Mouse (Mus musculus) liver, postnatal 0 days (tissue): Measurements from ENCODE around the gene Dhcr24. TPM values are rescaled to one million over a fixed set of nuclear protein-coding genes. Genes with fewer than 3 reads are reported as not detected.

Source experiments
- ATAC-seq: fragments of 200-750 bp; cut with Nextera tagmentation; 2 replicates; pipeline ENCODE4 v1.8.0; 2017; ENCODE audit warnings: mild to moderate bottlenecking, moderate library complexity
- DNase-seq: peaks from one replicate; pipeline ENCODE4 v3.0.0-alpha.2; 2016
- H3K27ac ChIP-seq: fragments of 300-500 bp; sonication (generic); 2 replicates; pipeline ENCODE4 v1.5.1; 2014; ENCODE audit warnings: antibody characterized with exemption, moderate library complexity, mild to moderate bottlenecking, low read depth
- H3K27me3 ChIP-seq: fragments of 300-500 bp; sonication (generic); 2 replicates; pipeline ENCODE4 v1.6.1; 2014; ENCODE audit warnings: low read length, control low read depth, mixed read lengths; ENCODE audit not compliant: insufficient read depth
- H3K36me3 ChIP-seq: fragments of 300-500 bp; sonication (generic); replicated peaks from 2 replicates; pipeline ENCODE4 v1.6.1; 2014; ENCODE audit warnings: mild to moderate bottlenecking, control low read depth, low read length, moderate library complexity, mixed read lengths; ENCODE audit not compliant: insufficient read depth
- H3K4me1 ChIP-seq: fragments of 300-500 bp; sonication (generic); 2 replicates; pipeline ENCODE4 v1.6.1; 2014; ENCODE audit warnings: antibody characterized with exemption, mild to moderate bottlenecking, control low read depth; ENCODE audit not compliant: insufficient read depth
- H3K4me2 ChIP-seq: fragments of 300-500 bp; sonication (generic); 2 replicates; pipeline ENCODE4 v1.6.1; 2014; ENCODE audit warnings: low read depth, mild to moderate bottlenecking, low read length, moderate library complexity, mixed read lengths
- H3K4me3 ChIP-seq: fragments of 300-500 bp; sonication (generic); 2 replicates; pipeline ENCODE4 v1.5.1; 2014; ENCODE audit warnings: low read depth, low read length
- H3K9ac ChIP-seq: fragments of 300-500 bp; sonication (generic); replicated peaks from 2 replicates; pipeline ENCODE4 v1.6.1; 2014; ENCODE audit warnings: mild to moderate bottlenecking, moderate library complexity
- H3K9me3 ChIP-seq: fragments of 300-500 bp; sonication (generic); 2 replicates; pipeline ENCODE4 v1.6.1; 2016; ENCODE audit warnings: mild to moderate bottlenecking, control low read depth, low read length, mixed read lengths
- CTCF ChIP-seq: sonication (generic); IDR thresholded peaks from 2 replicates; pipeline ENCODE4 v1.5.1; 2016; ENCODE audit warnings: antibody characterized with exemption, low read depth
- EP300 ChIP-seq: IDR thresholded peaks from 2 replicates; pipeline ENCODE4 v1.6.1; 2016; ENCODE audit warnings: antibody characterized with exemption, low read depth, mild to moderate bottlenecking
- WGBS: fragments of 180-500 bp; shearing (Covaris S2); extraction: QIAGEN DNeasy Blood & Tissue Kit; methylation state at CpG from one replicate; pipeline ENCODE4 v1.1.7; 2014; ENCODE audit not compliant: insufficient replicate concordance; 5-methylcytosine and 5-hydroxymethylcytosine counted together
- polyA plus RNA-seq: library from polyadenylated mRNA; unstranded; fragments of >200 nt; fragmentation: Nextera tagmentation; extraction: Ambion mirVana; gene quantifications from 2 replicates; pipeline ENCODE4 v1.2.1, GENCODE M21; 2015

The Dhcr24 gene
- polyA plus RNA-seq, 1 experiment from 2014 or later = 17.1 TPM

DNA sequence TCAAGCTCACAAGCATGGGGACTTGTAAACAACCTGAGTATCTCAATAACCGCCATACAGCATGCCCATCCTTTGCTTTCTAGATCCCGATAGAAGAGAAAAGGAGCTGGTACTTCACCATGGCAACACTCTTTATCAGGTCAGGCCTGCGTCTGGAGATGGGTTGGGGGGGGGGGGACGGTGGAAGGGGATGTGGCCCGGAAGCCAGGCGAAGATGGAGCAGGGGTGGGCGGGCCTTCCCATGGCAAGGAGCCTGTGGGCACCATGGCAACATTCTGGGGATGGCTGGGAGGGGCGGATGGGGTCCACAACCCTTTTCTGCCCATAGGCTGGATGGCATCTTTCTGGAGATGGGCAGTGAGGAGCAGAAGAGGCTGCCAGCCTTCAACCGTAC lies 73.2 kb downstream of the Dhcr24 start:
- no peak overlapping the region for H3K4me3 ChIP-seq
- ATAC-seq (no peak), DNase-seq (no peak)
- no peak overlapping the region for H3K27ac ChIP-seq
- no peaks in the 10 kb centered on the region for H3K27me3 ChIP-seq
- no peak for TF ChIP-seq CTCF
- TF ChIP-seq EP300 = no peak
- 55% methylated on average over 5 of the region's 9 CpGs for WGBS
- H3K4me1 ChIP-seq = no peaks in the 10 kb centered on the region
- no peak overlapping the region for H3K4me2 ChIP-seq
- H3K36me3 ChIP-seq = no peaks in the 10 kb centered on the region
- no peak overlapping the region for H3K9ac ChIP-seq
- H3K9me3 ChIP-seq = no peaks in the 10 kb centered on the region

Other genes with a start within 250 kb of the Dhcr24 start
- 4.7 TPM in 2 replicates for gene Usp24, start 244.8 kb upstream of the Dhcr24 start, polyA plus RNA-seq
- 9.0 and 9.8 TPM in 2 replicates for gene Pcsk9, start 96.7 kb upstream of the Dhcr24 start, polyA plus RNA-seq
- not detected in 2 replicates for gene Bsnd, start 68.8 kb upstream of the Dhcr24 start, polyA plus RNA-seq
- gene Lexm, start 56.2 kb downstream of the Dhcr24 start, polyA plus RNA-seq = not detected in 2 replicates
- not detected in 2 replicates for gene Ttc22, start 61.4 kb downstream of the Dhcr24 start, polyA plus RNA-seq
- 3.9 and 4.3 TPM in 2 replicates for gene Pars2, start 90.0 kb downstream of the Dhcr24 start, polyA plus RNA-seq
- gene Ttc4, start 117.9 kb downstream of the Dhcr24 start, polyA plus RNA-seq = 18.3 and 19.5 TPM in 2 replicates
- 0.07 and 0.08 TPM in 2 replicates for gene Mroh7, start 169.9 kb downstream of the Dhcr24 start, polyA plus RNA-seq
- gene Fam151a, start 172.9 kb downstream of the Dhcr24 start, polyA plus RNA-seq = 0.07 TPM in 1 of 2 replicates, not detected in the other
- 0.72 and 2.1 TPM in 2 replicates for gene Acot11, start 244.0 kb downstream of the Dhcr24 start, polyA plus RNA-seq